Mouse (Mus musculus) embryo, embryonic 11.5 days (tissue): ENCODE results near the gene Alg12.

Source experiments
- DNase-seq: peaks from one replicate; pipeline ENCODE4 v3.0.0-alpha.2; 2012; ENCODE audit warnings: low read depth, low spot score

Alg12 gene

GRCm38 (mm10) chr15:88854969-88855830, 36.1 kb upstream of the Alg12 start:
- no peak for DNase-seq

DNA sequence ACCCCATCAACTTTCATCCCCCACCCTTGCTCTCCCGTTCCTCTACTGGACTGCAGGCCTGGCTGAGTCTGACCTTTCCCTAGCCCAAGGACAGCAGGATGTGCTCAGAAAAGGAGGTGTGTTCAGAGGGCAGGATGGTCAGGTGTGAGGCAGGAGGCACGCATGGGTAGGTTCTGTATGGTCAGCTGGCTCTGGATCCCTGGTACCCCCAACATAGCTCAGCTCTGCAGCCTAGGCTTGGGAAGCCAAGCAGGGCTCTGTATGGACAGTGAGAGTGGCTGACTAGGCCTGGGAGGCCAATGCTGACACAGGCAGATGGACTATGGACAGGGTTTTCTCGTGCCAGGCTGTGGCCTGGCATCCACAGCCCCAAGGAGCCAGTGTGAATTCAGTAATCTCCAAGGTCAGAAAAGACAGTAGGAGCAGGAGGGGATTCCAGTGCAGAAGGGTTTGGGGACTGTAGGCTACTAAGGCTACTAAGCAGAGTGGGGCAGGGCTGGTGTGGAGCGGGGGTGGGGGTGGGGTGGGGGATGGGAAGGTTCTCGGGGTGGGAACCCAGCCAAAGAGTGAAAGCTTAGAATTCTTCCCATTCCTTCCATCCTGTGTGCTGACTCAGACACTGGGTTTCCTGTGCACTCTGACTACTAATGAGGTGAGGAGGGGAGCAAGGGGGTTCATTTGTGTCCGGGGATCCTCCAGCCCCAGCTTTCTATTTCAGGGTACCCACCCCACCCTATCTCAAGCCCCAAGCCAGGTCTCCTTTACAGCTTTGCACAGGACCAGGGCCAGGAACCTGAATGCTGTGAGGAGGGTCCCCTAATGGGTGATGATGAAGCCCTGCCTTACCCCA, 35.2 kb upstream of the Alg12 start:
- no peak for DNase-seq

DNA sequence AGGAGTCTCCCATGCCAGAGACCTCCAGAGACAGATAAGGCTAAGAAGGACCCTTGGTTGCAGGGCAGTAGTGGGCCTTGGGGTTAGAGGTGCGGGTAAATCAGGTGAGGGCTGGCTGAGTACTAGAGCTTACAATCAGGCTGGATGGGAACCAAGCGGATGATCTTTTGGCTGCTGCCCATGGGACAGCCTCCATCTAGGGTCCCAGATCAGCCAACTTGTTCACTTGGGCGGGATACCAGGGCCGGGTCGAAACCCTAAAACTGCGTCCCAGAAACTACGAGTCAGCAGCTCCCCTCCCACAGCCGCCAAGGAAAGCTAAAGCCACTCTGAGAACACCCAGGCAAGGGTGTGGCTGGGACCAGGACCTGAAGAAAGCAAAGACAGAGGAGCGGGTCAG, 34.0 kb upstream of the Alg12 start:
- no peak for DNase-seq

DNA sequence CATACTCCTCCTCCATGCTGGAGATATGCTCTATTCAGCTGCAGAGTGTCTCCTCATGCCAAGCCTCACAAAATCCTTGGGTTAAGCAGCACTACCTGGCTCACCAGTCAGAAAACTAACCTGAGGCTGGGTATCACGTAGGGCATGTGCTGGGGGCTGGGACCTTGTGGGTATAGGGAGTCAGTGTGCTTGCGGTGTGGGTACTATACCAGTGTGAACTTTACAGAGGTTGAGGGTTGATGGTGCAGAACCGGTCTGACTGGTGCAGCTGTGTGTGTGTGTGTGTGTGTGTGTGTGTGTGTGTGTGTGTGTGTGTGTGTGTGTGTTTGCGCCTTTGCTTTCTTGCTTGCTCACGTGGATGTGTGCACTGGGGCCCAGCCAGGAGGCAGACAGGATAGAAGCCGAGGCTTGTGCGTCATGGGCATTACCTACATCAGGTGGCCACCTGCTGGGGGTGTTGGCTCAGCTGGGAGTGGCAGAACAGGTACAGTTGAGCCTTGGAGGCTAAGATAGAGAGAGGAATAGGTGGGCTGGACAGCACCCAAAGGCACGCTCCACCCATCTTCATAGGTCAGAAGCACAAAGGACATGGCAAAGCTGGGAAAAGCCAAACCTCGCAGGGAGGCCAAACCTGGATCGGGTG, 32.5 kb upstream of the Alg12 start:
- no peak for DNase-seq

GRCm38 (mm10) chr15:88851076-88851475, 32.0 kb upstream of the Alg12 start:
- DNase-seq, result no peak

DNA sequence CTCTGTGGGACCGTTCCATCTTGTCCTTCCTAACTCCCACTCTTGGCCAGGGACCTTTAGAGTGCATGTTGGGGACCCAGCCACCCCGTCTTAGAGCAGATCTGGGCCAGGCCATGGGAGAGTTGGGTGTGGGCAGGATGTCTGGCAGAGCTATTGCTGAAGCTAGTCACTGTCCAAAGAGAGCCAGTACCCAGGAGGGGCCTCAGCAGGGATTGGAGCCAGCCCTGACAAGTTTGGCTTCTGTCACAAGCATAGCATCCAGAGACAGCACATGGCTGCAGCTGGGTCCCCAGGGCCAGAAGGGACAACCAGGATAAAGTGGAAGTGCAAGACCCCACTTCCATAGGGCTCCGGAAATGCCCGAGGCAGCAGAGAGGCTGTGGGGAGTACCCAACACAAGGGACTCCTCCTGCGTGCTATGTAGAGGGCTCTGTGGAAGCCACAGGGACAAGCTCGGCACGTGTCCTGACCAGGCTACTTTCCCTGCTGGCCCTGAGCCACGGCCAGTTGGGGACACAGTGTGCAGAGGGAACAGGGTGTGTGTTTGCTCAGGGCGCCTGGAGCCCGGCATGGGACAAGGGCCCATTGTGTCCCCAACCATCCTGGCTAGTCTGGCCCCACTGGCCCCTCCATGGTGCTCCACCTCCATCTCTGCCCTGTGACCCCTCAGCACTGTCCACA, 31.2 kb upstream of the Alg12 start:
- DNase-seq, result no peak

DNA sequence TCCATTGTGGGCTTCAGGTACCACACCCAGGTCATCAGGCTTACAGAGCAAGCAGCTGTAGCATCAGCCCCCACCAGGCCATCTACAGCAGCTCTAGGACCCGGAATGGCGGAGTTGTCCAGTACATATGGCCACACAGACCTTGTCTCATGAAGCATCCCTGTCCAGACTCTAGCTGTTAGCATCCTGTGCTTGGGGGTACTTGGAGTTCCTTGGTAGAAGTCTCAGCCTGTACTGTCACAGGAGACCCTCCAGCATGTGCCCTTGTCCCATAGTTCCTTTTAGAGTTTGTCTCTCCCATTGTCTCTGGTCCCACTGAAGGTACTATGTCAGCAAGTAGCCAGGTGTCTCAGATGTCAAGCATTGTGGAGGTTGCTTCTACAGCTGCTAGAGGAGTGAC, 30.5 kb upstream of the Alg12 start:
- DNase-seq, result no peak

DNA sequence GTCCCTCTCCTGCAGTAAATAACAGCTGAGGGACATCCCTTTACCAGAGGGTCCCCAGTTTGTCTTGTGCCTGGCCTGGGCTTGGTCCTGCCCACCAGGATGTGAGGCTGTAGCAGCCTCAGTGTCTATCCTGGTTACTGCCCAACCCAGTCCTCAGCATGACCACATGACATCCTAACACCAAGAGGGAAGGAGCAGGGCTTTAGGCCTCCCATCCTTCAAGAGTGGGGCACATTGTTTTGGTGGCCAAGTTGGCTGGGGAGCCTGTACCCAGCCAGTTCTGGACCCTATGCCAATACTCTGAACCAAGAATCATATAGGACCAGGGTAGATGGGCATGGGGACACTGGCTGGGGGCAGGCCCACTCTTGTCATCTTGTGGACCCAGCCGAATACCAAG, 29.5 kb upstream of the Alg12 start:
- no peak for DNase-seq

- no peak for DNase-seq
These were observed 25.8 kb upstream of the Alg12 start for GRCm38 (mm10) chr15:88844966-88845365.

GRCm38 (mm10) chr15:88843486-88844097, 24.5 kb upstream of the Alg12 start:
- DNase-seq, result no peak

DNA sequence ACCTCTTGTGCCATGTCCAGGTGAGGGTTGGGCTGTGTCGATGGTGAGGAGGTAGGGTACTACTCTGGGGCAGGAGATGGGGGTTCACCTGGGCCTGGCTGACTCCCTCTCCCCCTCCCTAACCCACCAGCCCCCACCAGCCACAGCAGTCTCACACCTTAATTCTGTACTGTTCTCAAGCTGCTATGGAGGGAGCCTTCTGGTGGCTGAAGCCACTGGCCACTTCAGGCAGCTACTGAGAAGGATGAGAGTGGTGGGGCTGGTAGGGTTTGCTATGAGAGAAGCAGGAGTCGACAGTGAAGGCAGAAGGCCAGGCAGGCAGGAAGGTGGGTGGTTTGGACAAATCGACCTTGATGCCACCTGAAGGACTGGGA, 23.2 kb upstream of the Alg12 start:
- no peak for DNase-seq

GRCm38 (mm10) chr15:88841580-88842299, 22.6 kb upstream of the Alg12 start:
- DNase-seq, result no peak

DNA sequence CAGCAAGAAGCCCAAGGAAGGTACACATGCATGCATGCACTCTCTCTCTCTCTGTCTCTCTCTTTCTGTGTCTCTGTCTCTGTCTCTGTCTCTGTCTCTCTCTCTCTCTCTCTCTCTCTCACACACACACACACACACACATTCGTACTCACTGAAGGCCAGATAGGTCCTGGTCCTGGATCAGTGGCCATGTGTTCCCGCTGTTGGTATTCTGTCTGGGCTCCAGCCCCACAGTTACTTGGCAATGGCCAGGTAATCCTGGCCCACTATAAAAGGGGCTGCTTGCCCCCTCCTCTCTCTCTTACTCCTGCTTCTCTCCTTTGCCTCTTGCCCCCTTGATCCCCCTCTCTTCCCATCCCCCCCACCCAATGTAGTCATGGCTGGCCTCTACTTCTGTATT, 22.0 kb upstream of the Alg12 start:
- no peak for DNase-seq

DNA sequence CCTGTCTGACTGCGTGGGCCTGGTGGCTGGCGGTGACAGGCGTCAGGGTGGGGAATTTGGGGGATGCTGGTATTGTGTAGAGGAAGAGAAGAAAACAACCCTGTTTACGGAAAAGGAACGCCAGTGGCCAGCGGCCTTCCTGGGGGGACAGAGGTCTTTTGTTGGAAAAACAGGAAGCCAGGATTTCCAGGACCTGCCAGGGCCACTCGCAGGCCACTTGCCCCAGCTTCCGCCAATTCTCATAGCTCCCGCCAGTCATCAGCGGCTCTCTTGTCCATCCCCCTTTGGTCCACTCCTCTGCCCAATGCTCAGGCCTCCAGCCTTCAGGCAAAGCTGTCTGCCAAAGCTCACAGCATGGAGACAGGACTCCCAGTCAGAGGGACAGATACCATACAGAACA, 21.0 kb upstream of the Alg12 start:
- no peak for DNase-seq

DNA sequence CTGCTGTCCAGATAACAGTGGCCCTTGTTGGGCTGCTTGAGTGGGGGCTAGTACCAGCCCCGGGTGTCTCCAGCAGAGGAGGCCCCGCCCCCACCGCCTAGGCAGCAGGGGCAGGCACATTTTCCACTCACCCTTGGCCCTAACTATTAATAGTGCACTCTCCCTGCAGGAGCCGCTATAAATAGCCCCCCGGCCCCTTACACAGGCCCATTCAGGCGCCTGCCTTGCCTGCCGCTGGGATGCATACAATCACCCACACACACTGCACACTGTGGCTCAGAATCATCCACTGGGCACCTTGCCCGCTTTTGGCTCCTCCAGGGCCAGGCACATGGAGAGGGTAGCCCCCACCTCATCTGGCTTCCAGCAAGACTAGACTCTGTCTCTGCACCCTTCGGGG, 20.2 kb upstream of the Alg12 start:
- DNase-seq, result no peak

- DNase-seq, result no peak
These were observed 18.9 kb upstream of the Alg12 start for GRCm38 (mm10) chr15:88837977-88838376.

- DNase-seq, result no peak
These were observed 18.2 kb upstream of the Alg12 start for GRCm38 (mm10) chr15:88837199-88837932.

DNA sequence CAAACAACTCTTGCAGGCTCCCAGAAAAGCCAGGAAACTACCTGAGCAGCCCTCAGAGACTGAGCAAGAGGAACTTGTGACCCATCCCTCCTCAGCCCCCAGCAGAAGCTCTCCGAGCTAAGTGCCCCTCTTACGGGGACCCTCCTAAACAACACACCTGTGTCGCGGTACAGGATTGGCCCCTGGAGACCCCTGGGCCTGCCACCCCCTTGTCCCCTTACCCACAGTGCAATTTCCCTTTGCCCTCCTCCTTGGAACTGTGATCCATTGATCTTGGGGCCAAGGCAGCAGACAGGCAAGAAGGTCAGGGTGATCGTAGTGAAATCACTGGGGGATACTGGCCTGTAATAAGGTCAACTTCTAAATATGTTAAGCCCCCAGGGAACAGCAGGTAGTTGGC, 17.5 kb upstream of the Alg12 start:
- no peak for DNase-seq

- DNase-seq, result no peak
These were observed 16.9 kb upstream of the Alg12 start for GRCm38 (mm10) chr15:88836031-88836430.

GRCm38 (mm10) chr15:88832536-88832935, 13.4 kb upstream of the Alg12 start:
- DNase-seq, result no peak
